Mouse (Mus musculus) lung, postnatal 0 days (tissue): ENCODE results near the gene Gm10309. TPM values are rescaled to one million over a fixed set of nuclear protein-coding genes. Genes with fewer than 3 reads are reported as not detected.
"Not testable (repeated sequence)": the region's sequence is repeated elsewhere in the genome, so short reads cannot be mapped to it uniquely, and the experiment has no call there.

ENCODE experiments used
- ATAC-seq: fragments of 200-750 bp; cut with Nextera tagmentation; 2 replicates; pipeline ENCODE4 v1.8.0; 2017; ENCODE audit warnings: moderate library complexity
- DNase-seq: peaks from one replicate; pipeline ENCODE4 v3.0.0-alpha.2; 2016; ENCODE audit warnings: low spot score
- H3K27ac ChIP-seq: fragments of 300-500 bp; sonication (generic); 2 replicates; pipeline ENCODE4 v1.5.1; 2014; ENCODE audit warnings: antibody characterized with exemption, mild to moderate bottlenecking, low read length, mixed read lengths
- H3K27me3 ChIP-seq: fragments of 300-500 bp; sonication (generic); replicated peaks from 2 replicates; pipeline ENCODE4 v1.6.1; 2014; ENCODE audit warnings: low read length, mixed read lengths; ENCODE audit not compliant: insufficient read depth
- H3K36me3 ChIP-seq: fragments of 300-500 bp; sonication (generic); 2 replicates; pipeline ENCODE4 v1.6.1; 2014; ENCODE audit warnings: low read length, mixed read lengths; ENCODE audit not compliant: insufficient read depth
- H3K4me1 ChIP-seq: fragments of 300-500 bp; sonication (generic); 2 replicates; pipeline ENCODE4 v1.6.1; 2014; ENCODE audit warnings: antibody characterized with exemption, low read depth, low read length, mixed read lengths; ENCODE audit not compliant: insufficient read depth
- H3K4me2 ChIP-seq: fragments of 300-500 bp; sonication (generic); replicated peaks from 2 replicates; pipeline ENCODE4 v1.6.1; 2014; ENCODE audit warnings: low read depth, mild to moderate bottlenecking, low read length, moderate library complexity, mixed read lengths
- H3K4me3 ChIP-seq: fragments of 300-500 bp; sonication (generic); 2 replicates; pipeline ENCODE4 v1.5.1; 2014; ENCODE audit warnings: low read depth, low read length
- H3K9ac ChIP-seq: fragments of 300-500 bp; sonication (generic); replicated peaks from 2 replicates; pipeline ENCODE4 v1.6.1; 2014; ENCODE audit warnings: low read depth, mild to moderate bottlenecking
- H3K9me3 ChIP-seq: fragments of 300-500 bp; sonication (generic); 2 replicates; pipeline ENCODE4 v1.6.1; 2016; ENCODE audit warnings: low read length, mixed read lengths
- CTCF ChIP-seq: IDR thresholded peaks from 2 replicates; pipeline ENCODE4 v1.5.1; 2016; ENCODE audit warnings: antibody characterized with exemption, mild to moderate bottlenecking
- EP300 ChIP-seq: IDR thresholded peaks from 2 replicates; pipeline ENCODE4 v1.6.1; 2016; ENCODE audit warnings: antibody characterized with exemption, mild to moderate bottlenecking, control low read depth
- WGBS: fragments of 180-500 bp; shearing (Covaris S2); extraction: QIAGEN DNeasy Blood & Tissue Kit; methylation state at CpG from one replicate; pipeline ENCODE4 v1.1.7; 2014; 5-methylcytosine and 5-hydroxymethylcytosine counted together
- polyA plus RNA-seq: library from polyadenylated mRNA; unstranded; fragments of >200 nt; fragmentation: Nextera tagmentation; extraction: Ambion mirVana; gene quantifications from 2 replicates; pipeline ENCODE4 v1.2.1, GENCODE M21; 2015

The Gm10309 gene
- polyA plus RNA-seq, 1 experiment from 2014 or later: 0.54 TPM

GRCm38 (mm10) chr17:86487450-86487849 lies 17.6 kb downstream of the Gm10309 start:
- TF ChIP-seq CTCF: no peak
- no peak for TF ChIP-seq EP300
- H3K27ac ChIP-seq: no peak overlapping the region
- no peaks in the 10 kb centered on the region for H3K27me3 ChIP-seq
- no peak for DNase-seq
- no peak overlapping the region for H3K4me3 ChIP-seq
- no peaks in the 10 kb centered on the region for H3K36me3 ChIP-seq
- no peaks in the 10 kb centered on the region for H3K9me3 ChIP-seq
- 76% methylated on average over 3 of the region's 3 CpGs for WGBS
- H3K4me1 ChIP-seq: no peaks in the 10 kb centered on the region
- no peak overlapping the region for H3K9ac ChIP-seq
- H3K4me2 ChIP-seq: no peak overlapping the region
- ATAC-seq: no peak

GRCm38 (mm10) chr17:86486657-86487056 lies 18.4 kb downstream of the Gm10309 start:
- WGBS: 65% methylated on average over 5 of the region's 5 CpGs
- no peak for ATAC-seq

GRCm38 (mm10) chr17:86484087-86484737 lies 20.8 kb downstream of the Gm10309 start:
- Histone ChIP-seq H3K27me3 (no peaks in the 10 kb centered on the region), H3K9ac (no peak overlapping the region), H3K27ac (no peak overlapping the region), H3K36me3 (no peaks in the 10 kb centered on the region), H3K4me3 (no peak overlapping the region), H3K9me3 (no peaks in the 10 kb centered on the region), H3K4me1 (no peaks in the 10 kb centered on the region), H3K4me2 (no peak overlapping the region)
- WGBS: 5% methylated on average over 3 of the region's 3 CpGs
- DNase-seq: peak; percentile 91
- TF ChIP-seq EP300 (no peak), CTCF (peak; percentile 96)
- ATAC-seq: peak; percentile 80

More at GRCm38 (mm10) chr17:86486657-86487056, 18.4 kb downstream of the Gm10309 start:
- no peak for DNase-seq
- no peak overlapping the region for H3K27ac ChIP-seq
- no peaks in the 10 kb centered on the region for H3K36me3 ChIP-seq
- H3K9me3 ChIP-seq: no peaks in the 10 kb centered on the region
- no peaks in the 10 kb centered on the region for H3K27me3 ChIP-seq
- TF ChIP-seq EP300 (no peak), CTCF (no peak)
- H3K9ac ChIP-seq: no peak overlapping the region
- H3K4me3 ChIP-seq: no peak overlapping the region
- no peaks in the 10 kb centered on the region for H3K4me1 ChIP-seq
- no peak overlapping the region for H3K4me2 ChIP-seq

- Histone ChIP-seq H3K9ac (no peak overlapping the region), H3K36me3 (no peaks in the 10 kb centered on the region), H3K27ac (no peak overlapping the region), H3K4me2 (no peak overlapping the region), H3K4me3 (no peak overlapping the region), H3K27me3 (no peaks in the 10 kb centered on the region), H3K4me1 (no peaks in the 10 kb centered on the region), H3K9me3 (no peaks in the 10 kb centered on the region)
- 86% methylated on average over 10 of the region's 10 CpGs for WGBS
- no peak for TF ChIP-seq CTCF
- no peak for TF ChIP-seq EP300
- ATAC-seq (no peak), DNase-seq (no peak)
Measured at GRCm38 (mm10) chr17:86482675-86483074, 22.4 kb downstream of the Gm10309 start.

GRCm38 (mm10) chr17:86479406-86479805 lies 25.6 kb downstream of the Gm10309 start:
- Histone ChIP-seq H3K27me3 (no peaks in the 10 kb centered on the region), H3K9ac (no peak overlapping the region), H3K4me3 (no peak overlapping the region), H3K4me1 (no peaks in the 10 kb centered on the region), H3K4me2 (no peak overlapping the region), H3K27ac (peak overlapping the region; percentile 55; the same call in 1 of the 2 replicates), H3K9me3 (no peaks in the 10 kb centered on the region), H3K36me3 (no peaks in the 10 kb centered on the region)
- no peak for DNase-seq
- peak; percentile 20; the same call in 1 of the 2 replicates for ATAC-seq
- WGBS: 62% methylated on average over 10 of the region's 10 CpGs
- TF ChIP-seq EP300 (peak; percentile 90), CTCF (no peak)

GRCm38 (mm10) chr17:86477401-86477800 lies 27.6 kb downstream of the Gm10309 start:
- not testable (repeated sequence) for H3K9ac ChIP-seq, ATAC-seq, H3K27me3 ChIP-seq, H3K4me1 ChIP-seq, H3K4me2 ChIP-seq, H3K36me3 ChIP-seq, H3K9me3 ChIP-seq, DNase-seq, H3K27ac ChIP-seq, H3K4me3 ChIP-seq
